Mouse (Mus musculus): ENCODE results near the gene Cep170b.

GRCm38 (mm10) chr12:112794998-112795397 lies 74.7 kb downstream of the Cep170b start:
- no peak for TF ChIP-seq CEBPB (IDR thresholded peaks at IDR 0.05; ENCODE audit: insufficient read depth, poor library complexity, severe bottlenecking)
- no peak for TF ChIP-seq REST (IDR thresholded peaks at IDR 0.05; ENCODE audit: insufficient read depth, insufficient read length)
- TF ChIP-seq POLR2A (IDR thresholded peaks at IDR 0.05; ENCODE audit: insufficient read length, low read depth), result no peak
- no peak for TF ChIP-seq MAX (IDR thresholded peaks at IDR 0.05; ENCODE audit: low read depth)
- no peak for TF ChIP-seq E2F4 (IDR thresholded peaks at IDR 0.05; ENCODE audit: insufficient read depth)
- no peak for TF ChIP-seq TCF12 (IDR thresholded peaks at IDR 0.05; ENCODE audit: insufficient read depth, poor library complexity, severe bottlenecking)
- TF ChIP-seq USF1 (IDR thresholded peaks at IDR 0.05; ENCODE audit: low read depth), result no peak
- no peak for TF ChIP-seq SRF (IDR thresholded peaks at IDR 0.05; ENCODE audit: control insufficient read depth, insufficient read length, low read depth)
- no peak for TF ChIP-seq MYOD1 (IDR thresholded peaks at IDR 0.05; ENCODE audit: control insufficient read depth in 1 of 3, insufficient read length in 2 of 3, low read depth in 2 of 3)
- no peak for TF ChIP-seq MYOG (IDR thresholded peaks at IDR 0.05; ENCODE audit: control insufficient read depth in 1 of 3, insufficient read depth in 1 of 3, insufficient read length in 2 of 3, low read depth in 2 of 3)
- TF ChIP-seq TCF3 (IDR thresholded peaks at IDR 0.05; ENCODE audit: insufficient read length, low read depth), result no peak

All from myocyte (in vitro differentiated cells).